Mouse (Mus musculus) forelimb bud, embryonic 11.5 days (tissue): ENCODE data around the gene Gm10964.

Experiments
- DNase-seq: peaks from one replicate; pipeline ENCODE4 v3.0.0-alpha.2; 2012; ENCODE audit warnings: low read depth, low spot score

The Gm10964 gene

DNA sequence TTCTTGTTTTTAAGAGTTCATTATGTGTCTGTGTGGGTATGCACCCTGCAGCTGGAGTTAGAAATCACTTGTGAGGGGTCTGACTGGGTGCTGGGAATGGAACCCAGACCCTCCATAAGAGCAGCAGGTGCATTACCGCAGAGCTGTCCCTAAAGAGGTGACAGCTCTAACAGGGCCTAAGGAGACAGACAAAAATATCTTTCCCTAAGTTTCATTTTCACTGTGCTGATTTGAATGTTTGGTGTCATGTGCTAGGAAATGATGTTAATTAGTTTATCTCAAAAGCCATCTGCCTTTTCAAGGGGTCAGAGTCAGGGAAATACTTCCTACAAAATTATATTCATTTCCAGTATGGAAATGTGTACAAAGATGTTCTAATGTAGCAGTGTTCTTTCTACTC is at the start of gene Gm10964:
TSS of gene Gm10964 (plus strand) at position 38 of the 400 bp plus-strand sequence.
- DNase-seq = no peak

DNA sequence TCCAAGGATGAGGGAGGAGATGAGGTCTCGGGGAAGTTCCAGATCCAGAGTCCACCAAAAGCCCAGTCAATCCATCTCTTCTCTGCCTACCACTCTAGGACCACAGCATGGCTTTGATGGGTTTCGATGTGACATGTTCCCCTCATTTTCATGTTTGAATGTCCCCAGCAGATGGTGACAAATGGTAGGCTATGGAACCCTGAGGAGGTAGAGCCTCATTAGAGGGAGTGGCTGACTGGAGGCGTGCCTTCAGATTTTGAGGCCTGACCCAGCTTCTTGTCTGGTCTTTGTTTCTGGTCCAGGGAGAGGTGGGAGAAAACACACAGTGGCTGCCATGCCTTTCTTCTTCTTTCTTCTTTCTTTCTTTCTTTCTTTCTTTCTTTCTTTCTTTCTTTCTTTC is 48.7 kb upstream of the Gm10964 start:
- DNase-seq = no peak

DNA sequence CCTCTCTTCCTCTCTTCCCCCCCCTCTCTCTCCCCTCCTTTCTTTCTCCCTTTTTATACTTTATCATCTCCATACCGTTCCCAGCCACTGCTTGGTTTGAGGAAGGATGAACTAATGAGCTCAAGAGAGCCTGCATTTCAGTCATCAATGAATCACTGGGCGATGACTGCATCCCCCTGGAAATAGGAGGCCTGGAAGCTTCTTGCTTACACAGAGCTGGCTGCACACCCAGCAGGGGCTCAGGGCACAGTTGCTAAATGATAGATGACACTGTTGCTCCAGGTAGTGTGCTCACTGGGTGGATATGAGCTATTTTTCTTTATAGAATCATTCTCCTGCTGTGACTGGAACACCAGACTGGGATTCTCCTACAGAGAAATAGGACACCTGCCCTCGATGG is 43.6 kb upstream of the Gm10964 start:
- no peak for DNase-seq

DNA sequence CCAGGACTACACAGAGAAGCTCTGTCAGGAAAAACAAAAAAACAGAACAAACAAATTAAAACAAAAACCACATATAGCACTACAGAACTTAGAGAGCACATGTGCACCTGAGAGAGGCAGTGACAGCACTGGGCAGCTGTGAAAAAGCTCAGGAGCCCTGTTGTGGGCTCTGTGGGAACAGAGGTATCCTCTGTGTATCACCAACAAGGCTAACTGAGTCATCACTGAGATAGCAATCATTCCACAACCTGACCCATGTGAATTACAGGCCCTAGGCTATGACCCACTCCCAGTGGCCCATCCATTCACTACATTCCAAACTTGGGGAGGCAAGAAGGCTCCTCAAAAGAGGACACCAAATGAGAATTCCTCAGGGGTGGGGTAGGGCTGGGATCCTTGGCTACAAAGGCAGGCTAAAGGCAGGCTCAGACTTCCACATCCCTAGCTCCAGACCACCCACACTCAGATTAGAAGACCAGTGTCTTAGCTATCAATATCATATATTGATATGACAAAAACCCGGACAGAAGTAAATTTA is 42.7 kb upstream of the Gm10964 start:
- no peak for DNase-seq

DNA sequence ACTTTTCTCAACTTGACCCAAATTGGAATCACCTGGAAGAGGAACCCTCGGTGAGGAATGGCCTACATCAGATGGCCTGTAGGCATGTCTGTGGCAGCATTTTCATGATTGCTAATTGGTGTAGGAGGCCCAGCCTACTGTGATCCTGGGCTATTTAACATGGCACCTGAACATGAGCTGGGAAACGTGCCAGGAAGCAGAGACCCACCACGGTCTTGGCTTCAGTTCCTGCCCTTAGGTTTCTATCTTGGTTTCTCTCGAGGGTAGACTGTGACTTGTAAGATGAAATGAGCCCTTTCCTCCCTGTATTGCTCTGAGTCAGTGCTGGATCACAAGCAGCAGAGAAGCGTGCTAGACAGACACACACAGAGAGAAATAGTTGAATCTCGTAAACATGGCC is 34.5 kb upstream of the Gm10964 start:
- no peak for DNase-seq

DNA sequence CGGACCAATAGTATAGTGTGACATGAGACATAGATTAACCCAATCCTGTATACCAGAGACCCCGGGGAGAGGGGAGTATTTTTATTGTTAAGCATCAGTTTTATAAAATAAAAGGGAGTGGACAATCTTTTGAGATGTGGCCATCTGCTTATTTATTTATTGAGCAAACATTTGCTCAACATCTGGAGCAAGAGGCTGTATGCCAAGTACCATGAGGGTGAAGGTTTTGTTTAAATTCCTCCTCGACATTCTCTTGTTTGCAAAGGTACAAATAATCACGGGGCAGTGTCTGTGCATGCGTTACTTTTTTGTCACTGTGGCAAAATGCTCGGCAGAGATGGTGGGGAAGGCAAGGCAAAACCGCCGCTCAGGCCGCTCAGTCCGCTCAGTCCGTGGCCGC is 33.7 kb upstream of the Gm10964 start:
- DNase-seq = no peak

DNA sequence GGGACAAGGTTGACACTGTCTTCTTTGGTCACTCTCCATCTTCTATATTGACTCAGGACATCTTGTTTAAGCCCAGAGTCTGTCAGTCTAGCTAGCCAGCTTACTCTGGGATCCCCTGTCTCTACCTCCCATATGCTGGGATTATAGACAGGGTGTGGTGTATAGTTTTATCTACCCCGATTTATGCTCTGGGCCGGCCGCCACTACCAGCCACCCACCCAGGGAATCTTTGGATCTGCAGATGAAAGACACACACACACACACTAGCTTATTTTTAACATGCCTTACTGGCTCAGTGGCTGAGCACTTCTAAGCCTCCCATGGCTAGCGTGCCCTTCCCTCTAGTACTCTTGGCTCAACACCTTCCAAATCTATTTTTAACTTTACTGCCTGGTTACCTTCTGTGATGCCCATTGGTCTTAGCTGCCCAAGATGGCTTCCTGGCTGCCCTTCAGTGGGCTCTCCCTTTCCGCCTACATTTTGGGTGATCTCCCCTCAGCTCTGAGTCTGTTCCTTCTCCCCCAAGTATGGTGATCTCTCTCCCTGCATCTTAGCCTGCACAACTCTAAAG is 29.6 kb upstream of the Gm10964 start:
- DNase-seq = no peak

DNA sequence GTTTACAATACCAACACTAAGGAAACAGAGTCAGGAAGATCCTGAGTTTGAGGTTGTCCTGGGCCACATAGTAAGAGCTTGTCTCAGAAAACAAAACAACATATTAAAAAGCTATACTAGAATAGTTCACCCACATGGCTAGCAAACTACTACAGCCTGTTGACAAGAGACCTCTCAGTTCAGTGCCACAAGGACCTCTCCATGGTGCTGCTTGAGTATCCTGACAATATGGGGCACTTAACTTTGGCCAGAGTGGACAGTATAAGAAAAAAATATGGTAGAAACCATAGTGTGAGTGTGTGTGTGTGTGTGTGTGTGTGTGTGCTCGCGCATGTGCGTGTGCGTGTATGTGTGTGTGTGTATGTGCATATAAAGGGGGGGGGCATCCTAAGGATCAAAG is 27.0 kb upstream of the Gm10964 start:
- DNase-seq = no peak

DNA sequence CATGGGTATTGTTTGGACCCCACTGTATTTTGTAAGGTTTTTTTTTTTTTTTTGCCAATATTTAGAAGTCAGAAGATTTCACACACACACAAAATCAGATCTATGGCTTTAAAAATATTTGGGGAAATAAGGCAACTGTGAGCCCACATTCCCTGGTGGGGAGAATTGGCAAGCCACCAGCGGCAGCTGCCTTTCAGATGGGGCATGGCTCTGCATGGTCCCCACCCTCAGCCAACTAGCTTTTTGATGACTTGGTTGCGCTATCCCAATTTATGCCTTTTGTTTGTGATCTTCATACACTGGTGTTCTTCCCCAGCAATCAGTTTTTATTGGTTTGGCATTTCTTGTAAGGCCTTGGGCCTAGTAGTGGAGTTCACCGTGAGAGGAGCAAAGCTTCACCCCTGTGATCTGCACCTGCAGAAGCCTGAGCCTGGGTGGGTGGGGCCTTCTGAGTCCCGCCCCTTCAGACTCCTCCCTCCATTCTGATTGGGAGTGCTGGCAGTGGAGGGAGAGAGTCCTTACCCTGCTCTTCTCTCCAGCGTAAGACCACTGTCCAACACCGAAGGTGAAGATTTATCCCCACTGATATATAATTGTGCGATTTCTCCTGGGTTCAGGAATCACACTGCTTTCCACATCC is 24.8 kb upstream of the Gm10964 start:
- no peak for DNase-seq

DNA sequence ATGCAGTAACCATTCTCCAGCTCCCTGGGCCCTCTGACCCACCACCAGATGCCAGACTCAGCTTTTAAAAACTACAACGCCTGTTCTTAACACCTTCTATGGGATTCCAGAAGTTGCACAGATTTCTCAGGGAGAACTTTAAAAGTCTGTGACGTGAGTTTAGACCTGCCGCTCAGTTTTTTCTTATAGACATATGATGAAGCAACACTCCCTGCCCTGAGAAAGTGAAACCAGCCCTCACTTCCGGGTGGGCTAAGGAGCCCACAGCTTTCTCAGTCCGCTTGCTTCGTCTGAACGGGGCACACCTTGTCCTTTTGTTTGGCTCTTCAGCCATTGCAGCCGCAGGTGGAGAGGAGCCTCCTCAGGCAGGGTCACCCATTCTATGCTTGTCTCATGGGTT is 24.2 kb upstream of the Gm10964 start:
- DNase-seq = no peak

DNA sequence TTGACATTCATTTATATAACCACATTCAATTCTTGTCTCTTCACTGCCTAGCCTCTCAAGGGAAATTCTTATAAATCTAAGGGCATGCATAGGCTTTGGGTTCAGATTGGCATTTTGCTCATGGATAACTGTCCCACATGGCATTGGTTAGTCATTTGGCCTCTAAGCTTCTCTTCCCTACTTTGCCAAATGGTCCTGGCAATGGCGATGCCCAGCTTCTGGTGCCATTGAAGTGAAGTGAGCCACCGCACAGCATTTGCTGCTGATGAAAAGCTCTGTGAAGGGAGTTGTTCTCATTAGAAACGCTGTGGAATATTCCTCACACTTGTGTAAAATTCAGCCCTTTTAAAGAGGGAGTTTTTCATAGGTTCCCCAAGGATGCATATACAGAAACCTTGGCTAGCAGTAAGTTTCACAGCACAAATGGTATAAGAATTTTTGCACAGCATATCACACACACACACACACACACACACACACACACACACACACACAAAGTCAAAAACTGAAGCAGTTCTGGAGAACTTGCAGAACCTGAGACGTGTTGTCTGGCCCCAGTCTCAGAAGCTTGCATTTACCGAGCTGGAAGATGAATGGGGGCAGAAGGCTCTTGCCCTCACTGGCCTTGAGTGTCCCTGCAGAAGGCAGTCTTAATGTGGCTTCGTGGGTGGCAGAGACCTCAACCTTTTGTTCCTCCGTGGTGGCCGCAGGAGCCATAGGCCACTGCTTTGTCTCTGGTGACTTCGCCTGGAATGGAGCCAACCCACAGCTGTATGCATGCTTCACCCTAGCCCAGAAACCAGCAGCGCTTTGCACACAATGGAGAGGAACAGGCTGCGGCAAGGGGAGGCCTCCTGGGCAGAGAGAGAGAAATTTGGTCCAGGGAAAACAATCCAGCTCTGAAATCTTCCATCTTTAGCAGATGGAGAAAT is 23.1 kb upstream of the Gm10964 start:
- no peak for DNase-seq

DNA sequence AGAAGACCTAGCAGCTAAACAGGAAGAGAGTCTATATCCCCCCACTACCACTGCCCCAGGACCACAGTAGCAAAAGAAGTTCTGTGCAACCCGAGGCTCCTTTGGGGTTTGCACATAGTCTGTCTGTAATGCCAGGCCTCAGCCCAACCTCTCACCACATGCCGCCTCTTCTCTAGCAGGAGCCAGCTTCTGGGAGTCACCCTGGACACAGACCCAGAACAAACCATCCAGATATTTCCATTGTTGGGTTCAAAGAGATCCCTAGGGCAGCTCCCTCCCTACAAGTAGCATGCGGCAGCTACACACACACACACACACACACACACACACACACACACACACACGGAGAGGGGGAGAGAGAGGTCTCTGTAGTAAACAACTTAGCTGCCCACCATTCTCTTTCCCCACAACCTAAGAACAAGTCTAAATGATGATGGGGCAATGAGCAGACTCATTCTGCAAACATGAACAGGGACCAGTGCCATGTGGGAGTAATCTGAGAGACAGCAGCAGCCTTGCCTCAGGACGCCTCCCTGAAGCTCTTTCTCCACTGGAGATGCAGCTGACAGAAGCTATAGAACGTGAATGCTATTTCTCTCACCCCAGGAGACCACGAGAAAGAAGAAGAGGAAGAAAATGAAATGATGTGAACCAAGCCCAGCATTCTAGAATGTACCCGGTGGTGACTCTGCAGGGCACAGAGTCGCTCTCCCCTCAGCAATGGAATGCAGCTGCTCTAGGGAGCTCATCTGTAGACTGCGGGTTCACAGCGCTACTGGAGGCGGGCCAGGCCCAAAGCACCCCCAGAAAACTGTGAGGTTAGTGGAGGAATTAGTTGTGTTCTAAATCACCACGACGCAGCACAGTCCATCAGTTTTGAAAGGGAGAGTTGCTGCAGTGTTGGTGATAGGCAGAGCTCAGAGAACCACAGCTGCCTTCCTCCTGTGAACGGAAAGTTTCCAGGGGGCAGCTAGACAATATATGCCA is 22.1 kb upstream of the Gm10964 start:
- no peak for DNase-seq

DNA sequence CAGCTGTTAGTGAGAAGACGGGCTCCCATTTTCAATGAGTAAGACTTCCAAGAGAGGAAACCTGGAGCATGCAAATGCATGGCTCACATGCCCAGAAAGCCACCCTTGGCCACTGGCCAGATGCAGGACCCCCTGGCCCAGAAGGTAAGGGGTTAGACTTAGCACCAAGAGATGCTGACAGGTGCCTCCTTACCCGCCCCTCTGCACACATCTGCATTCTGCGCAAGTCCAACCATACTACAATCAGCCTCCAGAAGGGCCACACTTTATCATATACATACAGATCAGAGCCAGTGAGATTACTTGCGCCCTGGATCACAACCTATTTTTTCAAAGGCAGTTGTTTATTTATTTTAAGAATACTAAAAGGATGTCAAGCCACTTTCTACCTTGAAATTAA is 20.4 kb upstream of the Gm10964 start:
- no peak for DNase-seq

DNA sequence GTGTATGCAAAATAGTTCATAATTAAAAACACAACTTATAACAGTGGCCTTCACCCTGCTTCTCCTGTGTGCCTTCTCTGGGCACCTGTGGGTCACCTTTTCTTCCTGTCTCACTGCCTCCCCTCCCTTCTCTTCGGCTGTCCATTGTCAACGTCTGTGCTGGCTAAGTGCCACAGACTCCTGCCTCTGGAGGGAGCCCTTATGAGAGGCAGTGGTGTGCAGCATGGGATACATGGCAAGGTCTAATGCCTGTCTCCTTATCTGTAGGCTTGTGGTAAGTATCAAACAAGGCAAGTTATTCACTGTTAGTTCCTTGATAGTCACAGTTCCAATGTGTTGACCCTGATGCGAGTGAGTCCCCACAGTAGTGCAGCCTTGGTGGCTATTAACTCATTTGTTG is 15.0 kb upstream of the Gm10964 start:
- no peak for DNase-seq

DNA sequence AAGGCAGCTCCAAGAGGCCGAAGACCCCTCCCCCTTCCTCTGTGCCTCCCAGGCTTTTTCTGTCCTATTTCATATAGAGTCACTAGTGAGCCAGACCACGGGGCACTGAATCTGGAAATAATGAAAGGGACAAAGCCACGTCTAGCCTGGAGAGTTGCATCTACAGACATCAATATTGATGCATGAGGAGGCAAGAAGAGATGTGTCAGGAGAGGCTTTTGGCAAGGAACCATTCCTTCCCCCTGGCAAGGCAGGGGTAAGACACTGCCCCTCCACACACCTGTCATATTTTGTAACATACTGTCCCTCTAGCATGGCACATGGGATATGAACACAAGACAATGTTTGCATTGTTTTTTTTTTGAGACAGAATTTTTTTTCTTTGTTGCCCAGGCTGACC is 12.5 kb upstream of the Gm10964 start:
- DNase-seq = no peak

DNA sequence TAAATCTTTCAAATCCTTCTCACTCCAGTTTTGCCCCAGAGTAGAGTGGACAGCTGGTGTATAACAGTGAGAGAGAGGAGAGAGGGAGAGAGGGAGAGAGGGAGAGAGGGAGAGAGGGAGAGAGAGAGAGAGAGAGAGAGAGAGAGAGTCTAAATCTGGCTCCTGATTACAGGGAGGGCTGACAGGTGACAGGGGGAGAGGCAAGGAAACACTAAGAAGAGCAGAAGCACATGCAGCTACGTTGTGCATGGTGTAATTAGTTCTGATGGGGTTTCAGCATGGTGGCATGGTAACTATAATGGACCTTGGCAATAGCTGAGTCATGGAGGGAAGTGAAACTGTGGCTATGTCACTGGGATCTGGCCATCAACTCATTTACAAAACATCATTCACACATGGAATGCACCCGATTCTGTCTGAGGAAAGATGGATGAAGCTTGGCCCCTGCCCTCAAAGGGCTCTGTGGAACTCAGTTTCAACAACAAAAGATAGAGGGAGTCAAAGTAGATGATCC is 11.3 kb upstream of the Gm10964 start:
- DNase-seq = no peak

DNA sequence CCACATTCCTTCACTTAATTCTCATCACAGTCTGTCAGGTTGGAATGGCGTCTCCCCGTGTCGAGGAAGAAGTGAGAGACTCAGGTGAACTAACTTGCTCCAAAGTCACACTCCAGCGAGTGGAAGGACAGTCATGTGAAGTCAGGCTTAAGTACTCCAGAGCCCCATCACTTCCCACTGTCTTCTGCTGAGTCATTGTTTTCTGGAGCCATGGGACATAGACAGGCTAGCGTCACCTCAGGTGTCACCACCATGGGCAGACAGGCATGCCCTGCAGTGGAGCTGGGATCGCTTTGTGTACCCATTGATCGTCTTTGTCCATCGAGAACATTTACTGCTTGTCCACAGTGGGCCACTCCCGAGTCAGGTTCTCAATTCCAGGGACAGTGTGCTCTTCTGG is 9.3 kb upstream of the Gm10964 start:
- DNase-seq = no peak

DNA sequence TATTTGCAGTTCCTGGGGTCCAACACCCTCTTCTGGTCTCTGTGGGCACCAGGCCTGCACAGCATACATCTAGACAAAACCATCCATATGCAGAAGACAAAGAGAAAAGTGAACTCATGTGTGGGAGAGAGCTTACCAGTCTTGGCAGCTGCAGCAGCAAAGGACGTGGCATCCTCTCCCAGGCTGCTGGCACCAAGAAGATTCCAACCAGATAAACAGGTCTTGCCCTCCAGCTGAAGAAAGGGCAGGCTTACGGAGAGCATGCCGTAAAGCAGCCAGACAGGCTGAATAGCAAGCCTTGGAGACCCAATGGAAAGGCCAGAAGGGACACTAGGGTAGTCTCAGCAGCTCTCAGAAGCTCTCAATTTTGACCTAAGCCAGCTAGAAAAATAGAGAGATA is 7.0 kb upstream of the Gm10964 start:
- no peak for DNase-seq

DNA sequence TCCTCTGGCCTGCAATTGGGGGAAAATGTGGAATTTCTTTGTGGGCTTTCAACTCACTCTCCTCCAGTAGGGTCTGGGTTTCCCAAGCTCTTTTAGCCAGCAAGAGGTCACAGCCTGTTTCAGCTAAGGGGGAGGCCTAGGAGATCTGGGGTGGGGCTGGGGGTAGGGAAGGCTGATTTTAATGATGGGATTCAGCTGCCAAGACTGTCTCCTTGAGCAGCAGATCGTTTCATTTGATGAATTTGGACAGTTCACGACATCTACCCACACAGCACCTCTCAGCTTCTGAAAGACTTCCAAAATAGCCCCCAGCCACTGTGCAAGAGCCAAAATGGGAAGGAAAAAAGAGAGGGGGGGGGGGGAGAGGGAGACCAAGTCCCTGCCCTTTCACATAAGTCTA is 6.0 kb upstream of the Gm10964 start:
- no peak for DNase-seq

DNA sequence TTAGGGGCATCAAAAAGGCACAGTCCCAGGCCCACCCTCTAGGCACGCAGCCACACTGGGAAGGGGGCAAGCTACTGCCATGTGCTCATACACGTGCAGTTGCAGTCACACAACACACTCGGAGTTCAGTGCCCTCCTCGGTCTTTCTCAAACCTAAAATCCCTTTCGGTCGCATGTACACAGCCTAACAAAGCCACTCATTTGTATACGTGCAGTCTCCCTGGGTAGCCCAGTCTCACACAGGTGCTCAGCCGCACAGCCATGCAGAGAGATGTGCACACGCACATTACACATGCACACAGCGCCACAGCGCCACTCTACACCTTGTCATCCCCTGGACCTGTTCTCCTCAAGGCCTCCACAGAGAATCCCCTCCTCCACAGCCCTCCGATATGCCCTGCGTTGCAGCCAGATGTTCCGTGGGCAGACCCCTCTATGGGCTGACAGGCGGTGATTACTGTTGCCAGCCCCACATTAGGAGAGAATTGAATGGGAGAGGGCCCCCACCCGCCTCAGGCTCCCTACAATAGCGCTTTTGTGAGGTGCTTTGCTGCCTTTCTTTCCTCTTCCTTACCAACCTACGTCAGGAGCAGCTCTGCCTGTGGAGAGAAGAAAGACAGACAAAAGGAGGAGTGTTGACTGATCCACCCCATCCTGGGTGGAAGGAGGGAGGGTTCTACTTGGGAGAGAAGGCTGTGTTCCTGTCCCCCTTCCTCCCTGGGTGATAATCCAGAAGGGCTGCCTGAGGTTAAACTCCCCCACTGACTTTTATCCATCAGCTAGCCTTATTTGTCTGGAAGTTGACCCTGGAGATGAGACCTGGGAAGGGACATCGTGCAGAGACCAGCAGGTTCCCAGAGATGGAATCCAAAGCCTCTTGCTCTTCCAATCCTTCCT is 5.1 kb upstream of the Gm10964 start:
- DNase-seq = peak; percentile 57
